Mouse (Mus musculus) E14TG2a.4 (cell line): ENCODE measurements around the gene Crim1.

Experiments used
- CTCF ChIP-seq: conservative IDR thresholded peaks from 2 replicates; pipeline ENCODE4 v1.5.1; 2014; ENCODE audit warnings: low read length
- NANOG ChIP-seq: IDR thresholded peaks from 2 replicates; pipeline ENCODE4 v1.6.1; 2014; ENCODE audit warnings: borderline replicate concordance, low read length, mixed read lengths

GRCm38 (mm10) chr17:78233873-78234272 is 33.8 kb downstream of the Crim1 start:
- no peak for TF ChIP-seq CTCF
- no peak for TF ChIP-seq NANOG
